In genomic region chr9:102650637-102651036, GRCm38 (mm10) we compare ENCODE assay signal across 10 mouse cellular contexts. TPM values are rescaled to one million over a fixed set of nuclear protein-coding genes. Genes with fewer than 3 reads are reported as not detected.
DNase-seq lines count a peak whose midpoint lies in the region; ATAC-seq lines count a peak whose summit lies in the region.
"Had no signal": no experiment of that assay in that cellular context is flagged by ENCODE, and none has a peak within 500 bp of the region (broad histone marks: within the 10 kb centered on the region; RNA-seq: fewer than 3 reads in every experiment).

No protein-coding gene starts in this region.

- WGBS in embryonic facial prominence, embryonic 15.5 days, result 21% methylated on average over 7 of the region's 7 CpGs
- 40% methylated on average over 7 of the region's 7 CpGs for WGBS in hindbrain, embryonic 11.5 days
- 10% methylated on average over 7 of the region's 7 CpGs for WGBS in neural tube, embryonic 14.5 days

- DNase-seq in left cerebral cortex, postnatal 4 days, result peak; percentile 35
- DNase-seq in left cerebral cortex, adult 8-10 months (ENCODE audit: low spot score in 2 of 2), result no peak
- DNase-seq in hindbrain, embryonic 11.5 days (ENCODE audit: low spot score), result no peak
- DNase-seq in right cerebral cortex, postnatal 25 days, result no peak
- DNase-seq in right cerebral cortex, adult 2 months (ENCODE audit: low spot score in 2 of 2), result no peak
- DNase-seq: kidney, postnatal 36 days; liver had no signal

- no peaks in the 10 kb centered on the region for H3K36me3 ChIP-seq in embryonic facial prominence, embryonic 15.5 days
- H3K36me3 ChIP-seq in hindbrain, embryonic 11.5 days (ENCODE audit: control insufficient read depth, insufficient read depth, low read length), result no peaks in the 10 kb centered on the region
- H3K36me3 ChIP-seq in neural tube, embryonic 14.5 days (ENCODE audit: control insufficient read depth, insufficient read depth, low read length), result no peaks in the 10 kb centered on the region

- H3K27ac ChIP-seq in embryonic facial prominence, embryonic 15.5 days (replicated peaks), result peak overlapping the region; percentile 65; the same call in 1 of the 2 replicates
- H3K27ac ChIP-seq in hindbrain, embryonic 11.5 days (ENCODE audit: low read depth, low read length), result no peak overlapping the region
- H3K27ac ChIP-seq in neural tube, embryonic 14.5 days (ENCODE audit: low read depth, low read length), result no peak overlapping the region

- H3K27me3 ChIP-seq in embryonic facial prominence, embryonic 15.5 days, result no peaks in the 10 kb centered on the region
- no peaks in the 10 kb centered on the region for H3K27me3 ChIP-seq in hindbrain, embryonic 11.5 days (ENCODE audit: control insufficient read depth, insufficient read depth, low read length)
- no peaks in the 10 kb centered on the region for H3K27me3 ChIP-seq in neural tube, embryonic 14.5 days (ENCODE audit: control insufficient read depth, insufficient read depth, low read length)

- ATAC-seq in embryonic facial prominence, embryonic 15.5 days (ENCODE audit: insufficient number of reproducible peaks, low FRiP score, low TSS enrichment, low read depth), result peak; percentile 56; the same call in 1 of the 2 replicates
- ATAC-seq in hindbrain, embryonic 11.5 days (ENCODE audit: low FRiP score), result peak; percentile 41; the same call in 1 of the 2 replicates
- peak; percentile 63 for ATAC-seq in neural tube, embryonic 14.5 days (ENCODE audit: low read depth)
- ATAC-seq in megakaryocyte-erythroid progenitor cell, adult 5-6 weeks (replicated peaks; ENCODE audit: low FRiP score, low TSS enrichment, poor library complexity, severe bottlenecking), result no peak

- intact Hi-C loops in left cerebral cortex, postnatal 4 days (cut with DNase I), result no loop called here

- H3K4me3 ChIP-seq in embryonic facial prominence, embryonic 15.5 days (replicated peaks), result no peak overlapping the region
- no peak overlapping the region for H3K4me3 ChIP-seq in hindbrain, embryonic 11.5 days (ENCODE audit: low read depth, low read length)
- no peak overlapping the region for H3K4me3 ChIP-seq in neural tube, embryonic 14.5 days (ENCODE audit: low read depth, low read length)

- H3K4me1 ChIP-seq in embryonic facial prominence, embryonic 15.5 days, result peaks cover 36% of the 10 kb centered on the region
- H3K4me1 ChIP-seq in hindbrain, embryonic 11.5 days (replicated peaks; ENCODE audit: control insufficient read depth, insufficient read depth, low read length), result peaks cover 12% of the 10 kb centered on the region
- peaks cover 12% of the 10 kb centered on the region; the same call in 1 of the 2 replicates for H3K4me1 ChIP-seq in neural tube, embryonic 14.5 days (ENCODE audit: control insufficient read depth, insufficient read depth, low read length)

- no peak overlapping the region for H3K4me2 ChIP-seq in embryonic facial prominence, embryonic 15.5 days (replicated peaks)
- no peak overlapping the region for H3K4me2 ChIP-seq in hindbrain, embryonic 11.5 days (replicated peaks; ENCODE audit: low read depth, low read length)
- no peak overlapping the region for H3K4me2 ChIP-seq in neural tube, embryonic 14.5 days (ENCODE audit: low read depth, low read length)

- no peak overlapping the region for H3K9ac ChIP-seq in embryonic facial prominence, embryonic 15.5 days
- H3K9ac ChIP-seq in hindbrain, embryonic 11.5 days (ENCODE audit: low read depth, low read length), result no peak overlapping the region
- no peak overlapping the region for H3K9ac ChIP-seq in neural tube, embryonic 14.5 days (replicated peaks; ENCODE audit: low read depth, low read length)

- no peaks in the 10 kb centered on the region for H3K9me3 ChIP-seq in embryonic facial prominence, embryonic 15.5 days (replicated peaks)
- H3K9me3 ChIP-seq in hindbrain, embryonic 11.5 days (ENCODE audit: control insufficient read depth, low read length), result no peaks in the 10 kb centered on the region
- no peaks in the 10 kb centered on the region for H3K9me3 ChIP-seq in neural tube, embryonic 14.5 days (ENCODE audit: control insufficient read depth, low read length)

RNA-seq across cellular contexts. Expression of gene Cep63, which starts 24.3 kb away (rescaled TPM):
- 10 to 100 TPM; 29.3 to 30.2 TPM for total RNA-seq in left cerebral cortex, postnatal 4 days (2021)
- total RNA-seq in left cerebral cortex, adult 8-10 months (2022), result 10 to 100 TPM; 29.6 to 40.8 (median 32.6) TPM
- 49.0 and 49.3 TPM in 2 replicates for polyA plus RNA-seq in embryonic facial prominence, embryonic 15.5 days (2015; fragmentation: Nextera tagmentation; extraction: Ambion mirVana)
- polyA plus RNA-seq in hindbrain, embryonic 11.5 days (2014; fragmentation: Nextera tagmentation; extraction: Ambion mirVana), result 55.7 and 57.1 TPM in 2 replicates
- 33.4 and 37.4 TPM in 2 replicates for polyA plus RNA-seq in neural tube, embryonic 14.5 days (2014; fragmentation: Nextera tagmentation; extraction: Ambion mirVana)
- total RNA-seq in megakaryocyte-erythroid progenitor cell, adult 5-6 weeks (2014; fragmentation: Nextera tagmentation), result 38.6 and 40.1 TPM in 2 replicates
- total RNA-seq in megakaryocyte-erythroid progenitor cell, adult 5-6 weeks (2017), result 52.7 and 63.8 TPM in 2 replicates

RNA-seq across cellular contexts. Expression of gene Anapc13, which starts 24.5 kb away (rescaled TPM):
- 10 to 100 TPM; 80.9 to 91.4 TPM for total RNA-seq in left cerebral cortex, postnatal 4 days (2021)
- 100 to 1,000 TPM; 113 to 133 (median 120) TPM for total RNA-seq in left cerebral cortex, adult 8-10 months (2022)
- 182 and 192 TPM in 2 replicates for polyA plus RNA-seq in embryonic facial prominence, embryonic 15.5 days (2015; fragmentation: Nextera tagmentation; extraction: Ambion mirVana)
- polyA plus RNA-seq in hindbrain, embryonic 11.5 days (2014; fragmentation: Nextera tagmentation; extraction: Ambion mirVana), result 160 and 165 TPM in 2 replicates
- 132 and 160 TPM in 2 replicates for polyA plus RNA-seq in neural tube, embryonic 14.5 days (2014; fragmentation: Nextera tagmentation; extraction: Ambion mirVana)
- total RNA-seq in megakaryocyte-erythroid progenitor cell, adult 5-6 weeks (2014; fragmentation: Nextera tagmentation), result 132 and 143 TPM in 2 replicates
- total RNA-seq in megakaryocyte-erythroid progenitor cell, adult 5-6 weeks (2017), result 106 and 202 TPM in 2 replicates
